Mouse (Mus musculus) lung, embryonic 14.5 days (tissue): ENCODE results near the gene Bhlhe40. TPM values are rescaled to one million over a fixed set of nuclear protein-coding genes. Genes with fewer than 3 reads are reported as not detected.

Experiments
- ATAC-seq: fragments of 200-750 bp; cut with Nextera tagmentation; 2 replicates; pipeline ENCODE4 v1.8.0; 2017; ENCODE audit warnings: mild to moderate bottlenecking, moderate TSS enrichment, moderate library complexity; ENCODE audit not compliant: insufficient read depth
- DNase-seq: peaks from one replicate; pipeline ENCODE4 v3.0.0-alpha.2; 2015
- H3K27ac ChIP-seq: fragments of 300-500 bp; sonication (generic); 2 replicates; pipeline ENCODE4 v1.5.1; 2014; ENCODE audit warnings: low read depth, mild to moderate bottlenecking, moderate library complexity
- H3K27me3 ChIP-seq: fragments of 300-500 bp; sonication (generic); 2 replicates; pipeline ENCODE4 v1.6.1; 2014; ENCODE audit warnings: low read length, control low read depth; ENCODE audit not compliant: insufficient read depth
- H3K36me3 ChIP-seq: fragments of 300-500 bp; sonication (generic); 2 replicates; pipeline ENCODE4 v1.6.1; 2014; ENCODE audit warnings: control low read depth; ENCODE audit not compliant: insufficient read depth
- H3K4me1 ChIP-seq: fragments of 300-500 bp; sonication (generic); 2 replicates; pipeline ENCODE4 v1.6.1; 2014; ENCODE audit warnings: antibody characterized with exemption, control low read depth; ENCODE audit not compliant: insufficient read depth
- H3K4me2 ChIP-seq: fragments of 300-500 bp; sonication (generic); 2 replicates; pipeline ENCODE4 v1.6.1; 2014; ENCODE audit warnings: mild to moderate bottlenecking
- H3K4me3 ChIP-seq: fragments of 300-500 bp; sonication (generic); 2 replicates; pipeline ENCODE4 v1.5.1; 2014; ENCODE audit warnings: low read depth, low read length
- H3K9ac ChIP-seq: fragments of 300-500 bp; sonication (generic); 2 replicates; pipeline ENCODE4 v1.6.1; 2014
- H3K9me3 ChIP-seq: fragments of 300-500 bp; sonication (generic); 2 replicates; pipeline ENCODE4 v1.6.1; 2016; ENCODE audit warnings: low read depth, low read length, control low read depth
- CTCF ChIP-seq: IDR thresholded peaks from 2 replicates; pipeline ENCODE4 v1.5.1; 2016; ENCODE audit warnings: antibody characterized with exemption, low read depth
- WGBS: fragments of 180-500 bp; shearing (Covaris S2); extraction: QIAGEN DNeasy Blood & Tissue Kit; methylation state at CpG from one replicate; pipeline ENCODE4 v1.1.7; 2014; 5-methylcytosine and 5-hydroxymethylcytosine counted together
- polyA plus RNA-seq: library from polyadenylated mRNA; unstranded; fragments of >200 nt; fragmentation: Nextera tagmentation; extraction: Ambion mirVana; gene quantifications from 2 replicates; pipeline ENCODE4 v1.2.1, GENCODE M21; 2014

Bhlhe40 gene
- polyA plus RNA-seq, 1 experiment from 2014 or later = 8.8 TPM

DNA sequence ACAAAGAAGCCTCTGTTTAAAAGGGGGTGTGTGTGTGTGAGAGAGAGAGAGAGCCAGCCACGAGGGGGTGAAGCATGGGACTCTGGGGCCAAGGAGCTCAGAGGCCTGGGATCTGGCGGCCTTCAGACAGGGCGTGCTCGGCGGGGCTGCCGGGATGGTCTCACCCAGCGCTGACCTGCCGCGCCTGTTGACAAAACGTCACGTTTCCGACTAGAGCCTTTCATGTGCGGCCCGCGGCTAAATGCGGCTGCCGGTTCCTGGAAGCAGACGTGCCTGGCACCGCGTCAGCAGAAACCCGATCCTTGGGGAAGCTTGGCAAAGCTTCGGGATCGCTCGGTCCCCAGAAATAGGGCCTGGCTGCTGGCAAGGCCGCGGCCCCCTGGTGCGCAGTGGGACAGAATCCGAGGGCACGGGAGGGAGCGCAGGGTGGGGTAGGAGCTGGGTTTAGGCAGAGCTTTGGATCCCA is 7.9 kb downstream of the Bhlhe40 start:
- Histone ChIP-seq H3K27me3 (0 out of 2 replicates have a peak, but pooled peaks cover 3% of the 10 kb centered on the region), H3K9me3 (no peaks in the 10 kb centered on the region), H3K9ac (peak overlapping the region; percentile 53), H3K36me3 (peaks cover 15% of the 10 kb centered on the region), H3K4me2 (peak overlapping the region; percentile 58), H3K27ac (peak overlapping the region; percentile 90), H3K4me3 (peak overlapping the region; percentile 26), H3K4me1 (peaks cover 11% of the 10 kb centered on the region)
- TF ChIP-seq CTCF = no peak
- WGBS = 2% methylated on average over 30 of the region's 30 CpGs
- ATAC-seq (peak; percentile 94), DNase-seq (peak; percentile 92)

DNA sequence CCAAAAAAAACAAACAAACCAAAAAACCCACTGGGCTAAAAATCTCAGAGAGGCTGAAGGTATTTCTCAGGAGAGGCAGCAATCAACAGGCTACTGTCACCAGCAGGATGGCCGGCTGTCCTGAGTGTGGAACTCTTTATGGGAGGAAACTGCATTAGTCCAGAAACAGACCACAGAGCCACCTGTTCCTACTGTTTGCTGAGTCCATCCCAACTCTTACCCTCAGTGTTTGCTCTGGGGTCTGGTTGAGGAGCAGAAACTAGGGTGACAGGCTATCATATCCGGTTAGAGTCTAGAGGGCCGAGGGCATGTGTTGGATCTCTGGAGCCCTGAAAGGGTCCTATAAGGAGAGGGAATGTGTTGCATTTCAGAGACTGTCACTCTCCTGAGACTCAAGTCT is 9.8 kb downstream of the Bhlhe40 start:
- no peaks in the 10 kb centered on the region for H3K9me3 ChIP-seq
- no peak for DNase-seq
- 60% methylated on average over 3 of the region's 3 CpGs for WGBS
- TF ChIP-seq CTCF = no peak
- 0 out of 2 replicates have a peak, but pooled peaks cover 3% of the 10 kb centered on the region for H3K27me3 ChIP-seq
- H3K4me1 ChIP-seq = peaks cover 11% of the 10 kb centered on the region
- no peak overlapping the region for H3K9ac ChIP-seq
- H3K36me3 ChIP-seq = peaks cover 4% of the 10 kb centered on the region
- no peak overlapping the region for H3K27ac ChIP-seq
- H3K4me3 ChIP-seq = no peak overlapping the region
- ATAC-seq = no peak
- H3K4me2 ChIP-seq = no peak overlapping the region

DNA sequence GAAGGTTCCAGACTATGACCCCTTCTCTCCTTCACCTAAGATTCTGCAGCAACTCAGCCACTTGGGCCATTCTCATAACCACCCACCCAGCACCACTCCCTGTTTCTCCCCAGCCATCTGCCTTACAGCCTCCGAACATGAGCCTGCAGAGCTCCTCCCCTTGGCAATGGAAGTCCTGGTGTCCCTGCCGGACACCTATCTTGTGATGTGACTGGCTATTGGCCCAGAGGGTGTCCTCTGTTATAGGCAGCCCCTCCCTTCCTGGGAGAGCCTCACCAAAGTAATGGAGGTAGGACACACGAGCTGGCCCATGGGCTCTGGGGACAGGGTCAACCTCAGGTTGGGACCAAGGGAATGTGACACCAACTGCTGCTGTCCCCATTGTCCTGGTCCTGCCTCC is 10.4 kb downstream of the Bhlhe40 start:
- DNase-seq (no peak), ATAC-seq (no peak)
- whole genome bisulfite sequencing = 62% methylated on average over 3 of the region's 3 CpGs
- H3K9me3 ChIP-seq = no peaks in the 10 kb centered on the region
- no peaks in the 10 kb centered on the region for H3K36me3 ChIP-seq
- no peak overlapping the region for H3K27ac ChIP-seq
- TF ChIP-seq CTCF = no peak
- H3K4me2 ChIP-seq = no peak overlapping the region
- no peak overlapping the region for H3K9ac ChIP-seq
- H3K4me1 ChIP-seq = peaks cover 11% of the 10 kb centered on the region
- no peak overlapping the region for H3K4me3 ChIP-seq
- H3K27me3 ChIP-seq = 0 out of 2 replicates have a peak, but pooled peaks cover 3% of the 10 kb centered on the region

DNA sequence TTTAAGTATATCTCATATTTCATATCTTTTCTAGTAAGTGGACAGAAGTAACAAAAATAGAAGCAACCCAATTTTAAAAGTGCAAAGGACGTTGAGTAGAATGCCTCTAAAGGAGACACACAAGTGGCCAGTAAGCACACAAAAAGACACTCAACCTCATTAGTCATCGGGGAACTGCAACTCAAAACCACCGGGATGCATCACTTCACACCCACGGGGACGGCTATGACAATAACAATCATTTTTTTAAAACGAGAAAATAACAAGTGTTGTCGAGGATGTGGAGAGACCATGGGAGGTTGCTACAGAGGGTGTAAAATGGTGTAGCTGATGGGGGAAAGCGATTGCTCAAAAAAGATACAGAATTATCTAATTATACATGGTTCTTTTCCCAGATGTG is 11.7 kb downstream of the Bhlhe40 start:
- no peak for DNase-seq
- WGBS = 57% methylated on average over 8 of the region's 8 CpGs
- H3K27me3 ChIP-seq = 0 out of 2 replicates have a peak, but pooled peaks cover 3% of the 10 kb centered on the region

DNA sequence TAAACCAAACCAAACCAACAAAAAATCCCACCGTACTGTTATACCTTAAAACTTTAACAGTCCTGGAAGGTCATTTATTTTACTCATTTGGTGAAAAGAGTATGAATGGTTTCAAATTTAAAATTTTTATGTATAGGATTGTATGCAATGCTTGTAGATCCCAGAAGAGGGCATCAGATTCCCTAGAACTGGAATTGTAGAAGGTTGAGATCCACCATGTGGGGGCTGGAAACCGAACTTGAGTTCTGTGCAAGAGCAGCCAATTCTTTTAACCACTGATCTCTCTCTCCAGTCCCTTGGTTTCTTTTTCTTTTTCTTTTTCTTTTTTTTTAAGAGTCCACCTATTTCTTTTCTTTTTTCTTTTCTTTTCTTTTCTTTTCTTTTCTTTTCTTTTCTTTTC is 13.8 kb downstream of the Bhlhe40 start:
- 79% methylated on average over 2 of the region's 2 CpGs for WGBS
- Histone ChIP-seq H3K9me3 (no peaks in the 10 kb centered on the region), H3K4me2 (no peak overlapping the region), H3K27ac (no peak overlapping the region), H3K36me3 (no peaks in the 10 kb centered on the region), H3K27me3 (0 out of 2 replicates have a peak, but pooled peaks cover 3% of the 10 kb centered on the region), H3K4me3 (no peak overlapping the region), H3K9ac (no peak overlapping the region), H3K4me1 (no peaks in the 10 kb centered on the region)
- DNase-seq (no peak), ATAC-seq (no peak)
- no peak for TF ChIP-seq CTCF

More for the DNA sequence above, 11.7 kb downstream of the Bhlhe40 start:
- Histone ChIP-seq H3K4me3 (no peak overlapping the region), H3K4me2 (no peak overlapping the region), H3K4me1 (peaks cover 11% of the 10 kb centered on the region), H3K9ac (no peak overlapping the region), H3K9me3 (no peaks in the 10 kb centered on the region), H3K36me3 (no peaks in the 10 kb centered on the region), H3K27ac (no peak overlapping the region)
- ATAC-seq = no peak
- no peak for TF ChIP-seq CTCF

DNA sequence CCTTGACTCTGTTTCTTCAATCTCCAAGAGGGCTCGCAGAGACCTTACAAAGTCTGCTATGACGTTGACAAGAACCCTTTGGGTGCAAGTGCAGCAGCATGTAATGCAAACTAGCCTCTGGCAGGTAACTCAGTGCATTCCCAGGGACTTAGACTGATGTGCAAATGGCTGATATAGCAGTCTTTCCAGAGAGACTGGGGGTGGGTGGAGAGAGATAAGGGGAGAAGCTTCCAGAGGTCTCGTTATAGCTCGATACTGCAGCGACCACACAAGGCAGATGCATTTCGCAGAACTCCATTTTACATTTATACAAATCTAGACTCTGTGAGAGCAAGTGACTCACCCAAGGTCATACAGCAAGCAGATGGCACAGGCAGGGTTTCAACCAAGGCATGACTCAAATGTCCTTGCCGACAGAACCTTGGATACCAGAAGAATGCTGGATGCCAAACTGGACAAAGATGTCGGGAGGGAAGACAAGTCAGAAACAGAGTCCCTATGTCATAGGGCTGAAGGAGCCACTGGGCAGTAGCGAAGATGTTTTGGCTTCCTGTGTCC is 16.4 kb downstream of the Bhlhe40 start:
- Histone ChIP-seq H3K9ac (no peak overlapping the region), H3K27ac (no peak overlapping the region), H3K4me1 (no peaks in the 10 kb centered on the region), H3K36me3 (no peaks in the 10 kb centered on the region), H3K9me3 (no peaks in the 10 kb centered on the region), H3K27me3 (no peaks in the 10 kb centered on the region), H3K4me2 (no peak overlapping the region), H3K4me3 (no peak overlapping the region)
- no peak for ATAC-seq
- no peak for TF ChIP-seq CTCF
- no peak for DNase-seq
- 82% methylated on average over 9 of the region's 9 CpGs for WGBS

DNA sequence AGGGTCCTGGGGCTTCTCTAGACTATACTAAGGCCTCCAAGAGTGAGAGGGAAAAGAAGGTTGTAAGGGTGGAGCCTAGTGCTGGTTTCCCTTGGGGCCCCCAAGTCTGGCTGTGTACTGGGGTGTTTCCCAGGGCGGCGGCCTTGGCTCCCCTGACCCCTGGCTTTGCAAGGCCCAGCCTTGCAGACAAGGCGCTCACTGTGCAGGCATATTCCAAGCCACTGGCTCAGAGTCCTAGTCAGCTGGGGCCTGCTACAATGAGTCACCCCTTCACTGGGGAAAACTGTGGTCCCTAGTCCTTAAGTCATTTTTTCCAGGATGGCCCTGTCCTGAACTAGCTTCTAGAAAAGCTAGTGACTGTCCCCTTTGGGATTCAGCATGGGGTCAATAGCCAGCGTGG is 17.3 kb downstream of the Bhlhe40 start:
- no peak overlapping the region for H3K9ac ChIP-seq
- H3K36me3 ChIP-seq = no peaks in the 10 kb centered on the region
- no peak for TF ChIP-seq CTCF
- H3K4me3 ChIP-seq = no peak overlapping the region
- no peak overlapping the region for H3K27ac ChIP-seq
- no peaks in the 10 kb centered on the region for H3K27me3 ChIP-seq
- H3K9me3 ChIP-seq = no peaks in the 10 kb centered on the region
- no peak overlapping the region for H3K4me2 ChIP-seq
- DNase-seq (no peak), ATAC-seq (no peak)
- no peaks in the 10 kb centered on the region for H3K4me1 ChIP-seq
- WGBS = 83% methylated on average over 4 of the region's 4 CpGs

DNA sequence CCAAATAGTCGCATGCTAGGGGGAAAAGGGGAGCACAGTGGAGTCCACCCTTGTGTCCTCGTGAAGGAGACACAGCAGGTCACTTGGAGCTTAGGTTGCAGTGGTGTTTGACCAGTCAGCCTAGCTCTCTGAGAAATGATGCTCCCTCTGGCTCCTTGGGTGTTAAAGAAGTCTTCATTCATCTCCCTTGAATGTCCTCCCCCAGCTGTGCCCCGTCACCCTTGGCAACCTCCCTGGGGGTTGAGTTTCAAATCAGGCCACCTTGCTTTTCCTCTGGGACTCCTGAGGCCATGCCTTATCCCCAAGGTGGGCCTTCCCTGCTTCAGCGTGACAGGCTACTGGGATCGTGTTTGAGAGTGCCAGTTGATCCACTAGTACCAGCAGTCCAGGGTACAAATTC is 17.8 kb downstream of the Bhlhe40 start:
- WGBS = 58% methylated on average over 5 of the region's 5 CpGs
- no peaks in the 10 kb centered on the region for H3K4me1 ChIP-seq
- H3K9me3 ChIP-seq = no peaks in the 10 kb centered on the region
- H3K4me2 ChIP-seq = no peak overlapping the region
- H3K27me3 ChIP-seq = no peaks in the 10 kb centered on the region
- ATAC-seq (no peak), DNase-seq (no peak)
- H3K9ac ChIP-seq = no peak overlapping the region
- no peak for TF ChIP-seq CTCF
- H3K36me3 ChIP-seq = no peaks in the 10 kb centered on the region
- no peak overlapping the region for H3K27ac ChIP-seq
- H3K4me3 ChIP-seq = no peak overlapping the region
